Mouse (Mus musculus): ENCODE measurements around the gene Alkbh4. TPM values are rescaled to one million over a fixed set of nuclear protein-coding genes. Genes with fewer than 3 reads are reported as not detected.
A peak's percentile ranks its signal among the peaks of the same experiment; 100 is the strongest.
"Not testable (repeated sequence)": the region's sequence is repeated elsewhere in the genome, so short reads cannot be mapped to it uniquely, and the experiment has no call there.

Gene Alkbh4
- total RNA-seq, 1 experiment from 2014 or later = 14.3 TPM

GRCm38 (mm10) chr5:136140057-136140482 is 4.1 kb downstream of the Alkbh4 start:
- ATAC-seq (replicated peaks; ENCODE audit: low read depth, poor library complexity, severe bottlenecking) = peak; percentile 43

GRCm38 (mm10) chr5:136142746-136143145 is 6.8 kb downstream of the Alkbh4 start:
- no peak for ATAC-seq (replicated peaks; ENCODE audit: low read depth, poor library complexity, severe bottlenecking)

GRCm38 (mm10) chr5:136143161-136143755 is 7.3 kb downstream of the Alkbh4 start:
- no peak for ATAC-seq (replicated peaks; ENCODE audit: low read depth, poor library complexity, severe bottlenecking)

- ATAC-seq (replicated peaks; ENCODE audit: low read depth, poor library complexity, severe bottlenecking) = no peak
These were observed 8.9 kb downstream of the Alkbh4 start for GRCm38 (mm10) chr5:136144606-136145430.

- no peak for ATAC-seq (replicated peaks; ENCODE audit: low read depth, poor library complexity, severe bottlenecking)
These were observed 11.0 kb downstream of the Alkbh4 start for GRCm38 (mm10) chr5:136146936-136147335.

GRCm38 (mm10) chr5:136147704-136148103 is 11.8 kb downstream of the Alkbh4 start:
- ATAC-seq (replicated peaks; ENCODE audit: low read depth, poor library complexity, severe bottlenecking) = no peak

DNA sequence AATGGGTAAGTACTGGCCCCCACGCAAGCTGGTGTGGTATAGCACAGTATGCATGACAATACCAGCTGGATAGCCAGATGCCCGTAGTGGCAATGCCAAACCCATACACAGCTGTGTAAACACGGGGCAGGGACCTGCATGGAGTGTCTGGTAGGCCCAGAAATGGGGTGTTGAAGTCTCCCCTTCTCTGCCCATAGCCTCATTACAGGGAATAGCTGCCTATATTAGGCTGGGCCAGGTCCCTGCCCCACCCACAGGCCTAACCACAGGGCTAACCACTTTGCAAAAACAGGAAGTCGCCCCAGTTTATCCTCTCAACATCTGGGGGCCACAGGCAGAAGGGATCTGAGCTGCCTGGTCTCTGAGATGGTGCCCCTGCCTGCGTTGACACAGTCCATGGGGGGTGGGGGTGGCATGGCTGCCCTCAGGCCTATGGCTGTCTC is 13.2 kb downstream of the Alkbh4 start:
- ATAC-seq (replicated peaks; ENCODE audit: low read depth, poor library complexity, severe bottlenecking) = peak; percentile 91

- ATAC-seq (replicated peaks; ENCODE audit: low read depth, poor library complexity, severe bottlenecking) = no peak
These were observed 16.4 kb downstream of the Alkbh4 start for GRCm38 (mm10) chr5:136152365-136152764.

DNA sequence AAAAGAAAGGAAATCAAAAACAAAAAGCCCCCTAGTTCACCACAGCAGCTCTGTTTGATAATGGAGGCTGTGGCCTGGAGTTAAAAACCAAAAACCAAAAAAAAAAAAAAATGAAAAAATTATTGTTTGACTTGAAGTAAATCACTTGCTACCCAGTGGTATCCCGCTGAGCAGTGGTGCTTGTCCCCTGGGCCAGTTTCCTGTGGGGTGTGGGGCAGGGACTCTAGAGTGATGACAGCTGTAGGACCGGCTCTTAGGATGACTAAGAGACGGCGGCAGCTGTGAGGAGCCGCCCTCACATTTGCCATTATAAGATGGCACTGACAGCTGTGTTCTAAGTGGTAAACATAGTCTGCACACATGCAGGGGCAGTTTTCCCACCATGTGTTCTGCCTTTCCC is 19.5 kb downstream of the Alkbh4 start:
- no peak for ATAC-seq (replicated peaks; ENCODE audit: low read depth, poor library complexity, severe bottlenecking)

- not testable (repeated sequence) for ATAC-seq (replicated peaks; ENCODE audit: low read depth, poor library complexity, severe bottlenecking)
These were observed 24.1 kb downstream of the Alkbh4 start for GRCm38 (mm10) chr5:136160084-136160483.

DNA sequence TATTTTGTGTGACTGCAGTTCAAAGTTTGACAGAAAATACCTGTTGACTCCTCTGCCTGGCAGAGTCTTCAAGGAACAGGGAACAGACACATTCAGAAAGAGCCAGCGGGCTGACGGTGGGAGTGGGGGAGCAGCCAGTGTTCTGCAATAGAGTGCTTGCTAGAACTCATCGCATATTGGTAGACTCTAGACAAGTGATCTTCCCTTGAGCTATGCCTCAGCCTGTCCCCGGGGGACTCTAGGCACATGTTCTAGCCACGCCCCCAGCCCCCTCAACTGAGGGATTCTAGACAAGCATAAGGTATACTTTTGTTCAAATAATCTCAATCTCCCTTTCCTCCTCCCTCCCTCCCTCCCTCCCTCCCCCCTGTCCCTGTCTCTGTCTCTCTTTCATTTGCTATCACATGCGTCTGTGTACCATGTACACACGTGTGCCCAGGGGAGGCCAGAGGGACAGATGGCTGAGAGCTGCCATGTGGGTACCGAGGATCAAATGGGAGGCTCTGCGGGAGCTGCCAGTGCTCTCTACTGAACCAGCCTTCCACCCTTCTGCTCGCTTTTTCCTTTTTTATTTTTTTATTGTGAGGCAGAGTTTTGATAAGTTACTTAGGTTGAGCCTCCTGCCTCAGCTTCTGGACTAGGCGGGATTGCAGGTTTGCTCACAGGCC is 28.0 kb downstream of the Alkbh4 start:
- ATAC-seq (replicated peaks; ENCODE audit: low read depth, poor library complexity, severe bottlenecking) = no peak

GRCm38 (mm10) chr5:136165246-136165645 is 29.3 kb downstream of the Alkbh4 start:
- no peak for ATAC-seq (replicated peaks; ENCODE audit: low read depth, poor library complexity, severe bottlenecking)

- ATAC-seq (replicated peaks; ENCODE audit: low read depth, poor library complexity, severe bottlenecking) = no peak
These were observed 31.4 kb downstream of the Alkbh4 start for GRCm38 (mm10) chr5:136167296-136167695.

- no peak for ATAC-seq (replicated peaks; ENCODE audit: low read depth, poor library complexity, severe bottlenecking)
These were observed 32.1 kb downstream of the Alkbh4 start for GRCm38 (mm10) chr5:136168071-136168470.

- ATAC-seq (replicated peaks; ENCODE audit: low read depth, poor library complexity, severe bottlenecking) = peak; percentile 12
These were observed 33.9 kb downstream of the Alkbh4 start for GRCm38 (mm10) chr5:136169626-136170511.

GRCm38 (mm10) chr5:136170512-136171362 is 34.8 kb downstream of the Alkbh4 start, which contains the start of gene Orai2:
Gene Orai2, minus strand, starts transcription at chr5:136170713.
- ATAC-seq (replicated peaks; ENCODE audit: low read depth, poor library complexity, severe bottlenecking) = peak; percentile 50

DNA sequence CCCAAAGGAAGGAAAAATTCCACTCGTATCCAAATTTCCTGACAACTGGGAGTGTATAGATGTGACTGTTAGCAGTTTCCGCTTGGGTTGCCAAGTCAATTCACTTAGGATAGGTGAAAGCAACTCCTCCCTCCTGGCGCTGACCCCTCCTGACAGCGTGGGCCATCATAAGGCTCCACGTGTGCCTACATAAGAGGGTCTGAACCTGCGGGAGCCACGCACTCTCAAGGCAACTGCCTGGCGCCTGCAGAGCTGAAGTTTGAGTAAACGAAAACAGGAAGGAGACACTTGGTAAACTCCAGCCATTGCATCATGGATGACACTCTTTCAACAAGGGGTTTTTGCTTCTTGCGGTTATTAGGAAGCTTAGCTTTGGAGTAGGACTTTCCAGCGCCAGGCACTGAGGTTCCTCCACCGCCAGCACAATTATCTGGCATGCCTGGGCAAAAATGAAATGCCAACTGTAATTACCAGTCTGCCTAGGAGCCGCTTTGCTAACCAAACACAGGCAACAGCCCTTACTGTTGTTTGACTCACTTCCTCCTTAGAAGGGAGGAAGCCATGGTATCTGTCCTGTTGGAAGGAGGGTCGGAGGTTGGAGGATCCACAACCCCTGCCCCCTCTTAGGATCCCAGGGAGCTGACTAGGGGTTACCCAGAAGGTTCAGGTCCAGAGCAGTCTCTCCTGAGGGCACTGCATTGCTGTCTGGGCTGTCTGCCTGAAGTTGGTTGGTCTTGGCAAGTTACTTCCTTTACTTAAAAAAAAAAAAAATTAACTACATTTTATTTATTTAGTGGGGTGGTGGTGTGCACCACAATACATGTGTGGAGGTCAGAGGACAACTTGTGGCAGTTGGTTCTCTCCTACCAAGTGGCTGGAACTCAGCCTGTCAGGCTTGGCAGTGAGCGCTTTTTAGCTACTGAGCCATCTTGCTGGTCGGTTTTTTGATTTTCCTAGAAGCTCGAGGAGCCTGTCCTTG is 35.7 kb downstream of the Alkbh4 start:
- ATAC-seq (replicated peaks; ENCODE audit: low read depth, poor library complexity, severe bottlenecking) = peak; percentile 45

DNA sequence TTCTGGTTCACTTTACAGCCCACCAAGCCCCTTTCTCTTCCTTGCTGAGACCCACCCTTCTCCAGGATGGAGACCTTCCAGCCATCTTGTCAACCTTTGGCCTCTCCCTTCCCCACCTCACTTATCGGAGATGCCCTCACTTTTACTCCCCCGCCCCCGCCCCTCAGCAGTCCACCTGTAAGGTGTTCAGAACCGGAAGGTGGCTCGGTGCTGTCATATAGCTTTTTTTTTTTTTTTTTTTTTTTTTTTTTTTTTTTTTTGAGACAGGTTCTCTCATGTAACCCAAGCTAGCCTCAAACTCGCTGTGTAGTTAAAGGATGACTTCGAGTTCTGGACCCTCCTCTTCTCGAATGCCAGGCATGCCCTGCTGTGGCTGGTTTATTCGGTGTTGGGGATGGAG is 37.0 kb downstream of the Alkbh4 start:
- no peak for ATAC-seq (replicated peaks; ENCODE audit: low read depth, poor library complexity, severe bottlenecking)

Measured in common myeloid progenitor, adult 5-6 weeks (primary cell).